Mouse (Mus musculus) gastrocnemius, adult 2 months (tissue): Measurements from ENCODE around the gene Haghl. TPM values are rescaled to one million over a fixed set of nuclear protein-coding genes. Genes with fewer than 3 reads are reported as not detected.

Source experiments
- DNase-seq: peaks from one replicate; pipeline ENCODE4 v3.0.0; 2022
- H3K27ac ChIP-seq: fragments of 200-600 bp; 2 replicates; pipeline ENCODE4 v1.8.1; 2022; ENCODE audit warnings: mild to moderate bottlenecking
- H3K4me3 ChIP-seq: fragments of 200-600 bp; 2 replicates; pipeline ENCODE4 v1.8.1; 2022; ENCODE audit warnings: mild to moderate bottlenecking, moderate library complexity
- CTCF ChIP-seq: fragments of 200-600 bp; IDR thresholded peaks from 2 replicates; pipeline ENCODE4 v1.8.1; 2022; ENCODE audit warnings: antibody characterized with exemption, mild to moderate bottlenecking, moderate library complexity
- intact Hi-C: fragments of 180-260 bp; cut with DNase I; formaldehyde crosslinking; loops from one replicate; pipeline ENCODE4 v1.15.1; 2025
- total RNA-seq, 2 experiments: library from RNA; stranded (reverse); gene quantifications; 2 replicates each; pipeline ENCODE4 v1.2.3; 2021

The Haghl gene
- total RNA-seq, 2 experiments from 2014 or later = 9.0 to 9.1 TPM

GRCm38 (mm10) chr17:25828712-25829557, 43.5 kb upstream of the Haghl start, which contains the start of gene Jmjd8:
Jmjd8 (plus strand) TSS chr17:25828867.
- peak; percentile 45 for TF ChIP-seq CTCF
- intact Hi-C loops = no loop called here
- H3K27ac ChIP-seq = peak within 1 kb of the TSS; percentile 83
- H3K4me3 ChIP-seq = peak within 1 kb of the TSS; percentile 71
- peak; percentile 84 for DNase-seq

GRCm38 (mm10) chr17:25828223-25828594, 42.7 kb upstream of the Haghl start:
- TF ChIP-seq CTCF = no peak
- no peak for DNase-seq
- peak overlapping the region; percentile 71 for H3K4me3 ChIP-seq
- H3K27ac ChIP-seq = peak overlapping the region; percentile 83
- intact Hi-C loops = no loop called here

GRCm38 (mm10) chr17:25827546-25828222, 42.2 kb upstream of the Haghl start:
- Histone ChIP-seq H3K4me3 (no peak overlapping the region), H3K27ac (no peak overlapping the region)
- TF ChIP-seq CTCF = no peak
- intact Hi-C loops = no loop called here
- DNase-seq = no peak

- no peak for DNase-seq
- Histone ChIP-seq H3K27ac (no peak overlapping the region), H3K4me3 (no peak overlapping the region)
- TF ChIP-seq CTCF = no peak
- intact Hi-C loops = no loop called here
Measured at GRCm38 (mm10) chr17:25827011-25827410, 41.5 kb upstream of the Haghl start.

- intact Hi-C loops = no loop called here
- no peak overlapping the region for H3K27ac ChIP-seq
- no peak for DNase-seq
- TF ChIP-seq CTCF = no peak
- H3K4me3 ChIP-seq = no peak overlapping the region
Measured at GRCm38 (mm10) chr17:25825984-25826570, 40.6 kb upstream of the Haghl start.

GRCm38 (mm10) chr17:25825311-25825710, 39.8 kb upstream of the Haghl start:
- Histone ChIP-seq H3K27ac (no peak overlapping the region), H3K4me3 (no peak overlapping the region)
- DNase-seq = no peak
- intact Hi-C loops = no loop called here
- no peak for TF ChIP-seq CTCF

- TF ChIP-seq CTCF = no peak
- peak overlapping the region; percentile 85 for H3K4me3 ChIP-seq
Measured at GRCm38 (mm10) chr17:25824362-25825142, 39.1 kb upstream of the Haghl start.

GRCm38 (mm10) chr17:25823452-25823851, 38.0 kb upstream of the Haghl start, which contains the start of gene Wdr24:
Wdr24 (plus strand) TSS chr17:25823627.
- H3K4me3 ChIP-seq = peak within 1 kb of the TSS; percentile 85
- peak within 1 kb of the TSS; percentile 81 for H3K27ac ChIP-seq
- intact Hi-C loops = no loop called here
- TF ChIP-seq CTCF = no peak
- peak; percentile 76 for DNase-seq

More at GRCm38 (mm10) chr17:25824362-25825142, 39.1 kb upstream of the Haghl start:
- no peak for DNase-seq
- intact Hi-C loops = no loop called here
- H3K27ac ChIP-seq = no peak overlapping the region

- TF ChIP-seq CTCF = no peak
Measured at GRCm38 (mm10) chr17:25818851-25819780, 33.6 kb upstream of the Haghl start.

GRCm38 (mm10) chr17:25817662-25818061, 32.2 kb upstream of the Haghl start:
- intact Hi-C loops = no loop called here
- Histone ChIP-seq H3K4me3 (no peak overlapping the region), H3K27ac (no peak overlapping the region)
- no peak for TF ChIP-seq CTCF
- DNase-seq = no peak

More at GRCm38 (mm10) chr17:25818851-25819780, 33.6 kb upstream of the Haghl start:
- Histone ChIP-seq H3K4me3 (peak overlapping the region; percentile 23; the same call in 1 of the 2 replicates), H3K27ac (no peak overlapping the region)
- no peak for DNase-seq
- intact Hi-C loops = no loop called here

GRCm38 (mm10) chr17:25813471-25813870, 28.0 kb upstream of the Haghl start:
- TF ChIP-seq CTCF = peak; percentile 54
- intact Hi-C loops = no loop called here
- no peak overlapping the region for H3K4me3 ChIP-seq
- no peak overlapping the region for H3K27ac ChIP-seq
- peak; percentile 84 for DNase-seq
